Mouse (Mus musculus): ENCODE data around the gene Ugt1a2.

DNA sequence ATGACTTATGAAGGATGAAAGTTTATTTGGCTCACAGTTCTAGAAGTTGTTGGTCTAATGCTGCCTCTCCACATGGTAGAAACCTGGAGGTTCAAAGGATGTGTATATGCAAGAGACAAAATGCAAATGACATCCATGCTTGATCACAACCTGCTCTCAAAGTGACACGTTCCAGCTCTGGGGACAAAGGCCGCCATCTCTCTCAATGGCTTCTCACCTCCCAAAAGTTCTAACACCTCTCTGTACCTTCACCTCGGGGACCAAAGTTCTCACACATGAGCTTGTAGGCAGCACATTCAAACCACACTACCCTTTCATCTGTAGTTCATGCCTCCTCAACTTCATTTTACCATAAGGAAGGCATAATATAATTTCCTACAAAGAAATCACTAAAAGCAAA lies 17.2 kb downstream of the Ugt1a2 start:
- TF ChIP-seq CTCF (IDR thresholded peaks at IDR 0.05; ENCODE audit: low read depth, low read length) (no peak), POLR2A (IDR thresholded peaks at IDR 0.05; ENCODE audit: borderline replicate concordance, low read depth, low read length) (no peak)
